Mouse (Mus musculus): ENCODE data around the gene Dgke. TPM values are rescaled to one million over a fixed set of nuclear protein-coding genes. Genes with fewer than 3 reads are reported as not detected.

Gene Dgke
- polyA plus RNA-seq, 1 experiment from 2014 or later = 16.4 TPM

Other genes with a start within 250 kb of the Dgke start
- gene Akap1, start 202.3 kb downstream of the Dgke start, polyA plus RNA-seq (2015; fragmentation: Nextera tagmentation; extraction: Ambion mirVana) = 28.5 and 33.2 TPM in 2 replicates
- 38.4 and 40.0 TPM in 2 replicates for gene Scpep1, start 111.4 kb downstream of the Dgke start, polyA plus RNA-seq (2015; fragmentation: Nextera tagmentation; extraction: Ambion mirVana)
- not detected in 2 replicates for gene Elobl, start 99.9 kb downstream of the Dgke start, polyA plus RNA-seq (2015; fragmentation: Nextera tagmentation; extraction: Ambion mirVana)
- gene Coil, start 96.6 kb downstream of the Dgke start, polyA plus RNA-seq (2015; fragmentation: Nextera tagmentation; extraction: Ambion mirVana) = 26.6 and 27.6 TPM in 2 replicates
- 4.6 and 5.4 TPM in 2 replicates for gene Trim25, start 67.5 kb downstream of the Dgke start, polyA plus RNA-seq (2015; fragmentation: Nextera tagmentation; extraction: Ambion mirVana)
- gene Gm525, start 7.0 kb upstream of the Dgke start, polyA plus RNA-seq (2015; fragmentation: Nextera tagmentation; extraction: Ambion mirVana) = not detected in 2 replicates
- gene Nog, start 235.5 kb upstream of the Dgke start, polyA plus RNA-seq (2015; fragmentation: Nextera tagmentation; extraction: Ambion mirVana) = 2.8 and 3.6 TPM in 2 replicates

All from hindbrain, embryonic 16.5 days (tissue).